Mouse (Mus musculus): Measurements from ENCODE around the gene Cacna2d4.
A peak's percentile ranks its signal among the peaks of the same experiment; 100 is the strongest.

Cacna2d4 gene

GRCm38 (mm10) chr6:119389089-119389488 is 152.8 kb downstream of the Cacna2d4 start:
- DNase-seq (ENCODE audit: low read depth): no peak

GRCm38 (mm10) chr6:119390728-119391127 is 154.4 kb downstream of the Cacna2d4 start:
- peak; percentile 85 for DNase-seq (ENCODE audit: low read depth)

DNA sequence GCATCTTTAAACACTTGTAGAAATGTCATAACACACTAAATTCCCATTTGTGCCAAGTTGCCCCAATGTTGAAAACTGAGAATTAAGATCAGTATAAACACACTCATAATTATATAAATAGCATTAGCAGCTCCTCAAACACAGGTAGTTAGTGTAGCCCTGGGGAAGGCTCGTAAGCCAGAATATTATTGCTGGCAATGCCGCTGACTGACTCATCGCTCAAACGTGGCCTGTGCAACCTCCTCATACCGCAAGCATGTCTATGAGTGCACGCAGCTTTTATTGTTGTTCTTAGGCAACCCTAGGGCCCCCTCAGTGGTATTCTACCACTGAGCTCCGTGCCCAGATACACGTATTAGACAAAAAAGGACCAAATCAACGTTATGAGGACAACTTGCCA is 156.5 kb downstream of the Cacna2d4 start:
- peak; percentile 77 for DNase-seq (ENCODE audit: low read depth)

DNA sequence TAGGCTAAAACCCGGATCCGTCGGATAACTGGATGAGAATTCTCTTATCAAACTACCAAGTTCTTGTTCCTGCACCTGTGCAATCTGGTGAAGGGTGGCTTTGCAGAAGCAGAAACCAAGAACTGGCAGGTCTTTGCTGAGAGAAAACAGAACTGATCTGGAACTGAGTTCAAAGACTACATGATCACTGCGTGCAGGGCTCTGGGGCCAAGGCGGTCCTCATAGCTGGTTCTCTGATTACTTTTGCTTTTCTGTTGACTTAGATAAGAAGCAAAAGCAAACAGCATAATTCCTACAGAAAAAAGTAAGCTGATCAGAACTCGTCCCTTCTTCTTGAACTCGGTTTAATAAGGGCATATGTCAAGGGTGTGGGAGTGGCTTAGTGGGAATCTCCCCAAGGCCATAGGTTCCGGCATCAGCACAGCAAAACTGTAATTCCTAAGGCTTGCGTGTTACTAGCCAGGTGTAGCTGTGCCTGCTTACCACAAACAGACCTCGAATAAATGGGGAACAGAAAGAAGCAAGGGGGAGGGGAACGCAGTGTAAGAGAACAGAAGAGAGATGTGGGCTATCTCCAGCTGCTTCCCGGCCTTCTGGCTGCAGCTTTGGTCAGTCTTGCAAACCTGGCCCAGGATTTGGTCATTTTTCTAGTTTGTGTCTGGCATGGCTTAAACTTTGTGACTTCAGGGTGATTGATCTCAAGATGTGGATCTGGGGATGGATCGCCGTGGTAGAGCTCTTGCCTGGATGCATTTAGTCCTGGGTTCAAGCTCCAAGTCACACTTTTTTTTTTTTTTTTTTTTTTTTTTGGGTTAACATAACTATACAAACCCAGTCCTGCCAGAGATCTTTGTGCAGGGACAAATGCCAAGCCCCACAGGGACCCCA is 159.3 kb downstream of the Cacna2d4 start:
- peak; percentile 89 for DNase-seq (ENCODE audit: low read depth)

DNA sequence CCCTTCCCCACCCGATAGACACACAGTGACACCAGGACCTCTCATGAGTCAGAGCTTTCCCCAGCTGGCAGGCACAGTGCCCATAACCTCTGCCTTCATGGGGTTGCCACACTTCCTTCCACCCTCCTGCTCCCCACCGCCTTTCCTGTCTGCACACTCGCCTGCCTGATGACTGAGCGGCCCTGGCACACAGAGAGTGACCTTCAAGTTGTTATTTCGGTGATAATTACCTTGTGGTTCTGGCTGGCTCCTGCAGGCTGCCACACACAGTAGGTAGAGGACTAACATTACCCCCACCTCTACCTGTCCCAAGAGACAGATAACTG is 159.9 kb downstream of the Cacna2d4 start:
- DNase-seq (ENCODE audit: low read depth): peak; percentile 98

DNA sequence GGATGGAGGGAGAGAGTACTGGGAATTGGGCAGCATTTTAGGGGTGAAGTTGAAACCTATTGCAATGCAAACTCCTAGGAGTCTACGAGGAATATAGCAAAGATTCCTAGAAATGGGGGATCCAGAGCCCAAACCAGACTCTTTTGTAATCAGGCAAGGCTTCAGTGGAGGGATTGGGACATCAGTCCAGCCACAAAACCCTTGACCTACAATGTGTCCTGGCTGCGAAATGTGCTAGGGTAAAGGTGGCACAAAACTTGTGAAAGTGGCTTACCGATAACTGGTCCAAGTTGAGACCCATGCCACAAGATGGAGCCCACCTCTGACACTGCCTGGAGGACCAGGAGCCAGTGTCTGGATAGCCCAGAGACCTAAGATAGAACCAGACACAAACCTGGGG is 163.0 kb downstream of the Cacna2d4 start:
- no peak for DNase-seq (ENCODE audit: low read depth)

DNA sequence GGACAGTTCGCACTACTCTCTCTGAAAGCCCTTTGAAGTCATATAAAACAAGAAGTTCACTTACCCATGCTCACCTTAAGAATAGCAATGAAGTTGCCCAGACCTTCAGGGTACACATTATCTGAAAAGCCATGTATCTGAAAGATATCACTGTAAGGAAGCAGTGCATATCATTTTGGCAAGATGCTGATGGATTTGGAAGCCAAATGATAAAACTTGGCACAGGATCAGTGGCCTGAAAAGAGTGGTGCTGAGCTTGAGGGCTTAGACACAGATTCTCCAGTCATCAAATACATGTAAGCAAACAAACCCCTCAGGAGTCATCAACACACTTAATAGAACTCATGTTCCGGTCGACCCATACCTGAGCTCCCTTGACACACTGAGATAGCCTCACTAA is 164.3 kb downstream of the Cacna2d4 start:
- DNase-seq (ENCODE audit: low read depth): no peak

DNA sequence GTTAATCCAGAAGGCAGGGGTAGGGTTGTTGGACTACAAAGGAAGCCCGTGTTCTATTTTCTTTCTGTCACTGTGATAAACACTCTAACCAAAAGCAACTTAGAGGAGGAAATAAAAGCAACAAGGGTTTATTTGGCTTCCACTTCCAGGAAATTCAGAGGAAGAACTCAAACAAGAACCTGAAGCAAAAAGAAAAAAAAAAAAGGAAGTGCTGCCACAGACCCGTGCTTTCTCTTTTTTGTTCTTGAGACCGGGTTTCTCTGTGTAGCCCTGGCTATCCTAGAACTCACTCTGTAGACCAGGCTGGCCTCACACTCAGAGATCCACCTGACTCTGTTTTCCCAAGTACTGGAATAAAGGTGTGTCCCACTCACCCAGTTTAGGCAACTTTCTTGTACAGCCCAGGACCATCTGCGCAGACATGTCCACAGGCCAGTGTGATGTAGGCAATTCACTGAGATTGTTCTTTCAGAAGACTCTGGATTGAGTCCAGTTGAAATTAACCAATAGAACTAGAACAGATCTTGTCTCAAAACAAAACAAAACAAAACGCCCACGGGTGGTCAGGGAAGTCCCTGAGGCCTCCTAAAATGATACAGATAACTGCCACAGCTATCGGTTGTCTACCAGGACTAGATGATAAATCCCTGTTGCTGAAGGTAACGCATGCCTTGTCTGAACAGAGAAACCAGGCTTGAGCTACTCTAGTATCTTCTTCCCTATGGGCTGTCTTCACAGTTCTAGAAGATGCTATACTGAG is 165.4 kb downstream of the Cacna2d4 start:
- no peak for DNase-seq (ENCODE audit: low read depth)
